Mouse (Mus musculus): Measurements from ENCODE around the gene 1700028P14Rik. TPM values are rescaled to one million over a fixed set of nuclear protein-coding genes. Genes with fewer than 3 reads are reported as not detected.
"Not testable (repeated sequence)": the region's sequence is repeated elsewhere in the genome, so short reads cannot be mapped to it uniquely, and the experiment has no call there.

Gene 1700028P14Rik
- polyA plus RNA-seq (2015; fragmentation: Nextera tagmentation; extraction: Ambion mirVana) = not detected in 2 replicates

DNA sequence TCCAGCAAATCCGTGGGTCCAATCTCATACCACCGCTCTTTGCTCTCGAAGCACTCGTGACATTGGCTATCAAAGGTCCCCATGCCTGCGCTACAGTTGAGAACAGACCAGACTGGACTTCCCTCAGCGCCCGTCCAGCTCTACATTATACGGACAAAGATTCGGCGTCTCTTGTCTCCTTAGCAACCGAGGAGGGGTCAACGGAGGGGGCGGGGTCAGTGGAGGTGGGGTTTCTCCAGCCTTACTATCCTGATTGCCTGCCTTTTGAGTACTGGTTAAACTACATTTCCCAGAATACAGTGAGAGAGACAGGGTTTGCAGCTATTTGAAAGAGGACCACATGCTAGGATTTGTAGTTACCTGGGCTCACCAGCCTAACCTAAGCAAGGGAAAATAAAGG, at the start of gene 1700028P14Rik:
Gene 1700028P14Rik (minus strand): TSS at position 169 of the 400 bp plus-strand sequence.
- H3K9ac ChIP-seq = no peak within 1 kb of the TSS
- 5% methylated on average over 13 of the region's 13 CpGs for WGBS
- H3K4me3 ChIP-seq = peak within 1 kb of the TSS; percentile 37
- H3K27me3 ChIP-seq = peaks cover 3% of the 10 kb centered on the region; the same call in 1 of the 2 replicates
- no peaks in the 10 kb centered on the region for H3K4me1 ChIP-seq
- H3K36me3 ChIP-seq = no peaks in the 10 kb centered on the region
- H3K27ac ChIP-seq = no peak within 1 kb of the TSS
- H3K4me2 ChIP-seq = peak within 1 kb of the TSS; percentile 59
- H3K9me3 ChIP-seq = no peaks in the 10 kb centered on the region
- no peak; the same call in 1 of the 2 replicates for ATAC-seq (ENCODE audit: insufficient number of reproducible peaks, insufficient read depth, low FRiP score, low TSS enrichment, low read depth)

DNA sequence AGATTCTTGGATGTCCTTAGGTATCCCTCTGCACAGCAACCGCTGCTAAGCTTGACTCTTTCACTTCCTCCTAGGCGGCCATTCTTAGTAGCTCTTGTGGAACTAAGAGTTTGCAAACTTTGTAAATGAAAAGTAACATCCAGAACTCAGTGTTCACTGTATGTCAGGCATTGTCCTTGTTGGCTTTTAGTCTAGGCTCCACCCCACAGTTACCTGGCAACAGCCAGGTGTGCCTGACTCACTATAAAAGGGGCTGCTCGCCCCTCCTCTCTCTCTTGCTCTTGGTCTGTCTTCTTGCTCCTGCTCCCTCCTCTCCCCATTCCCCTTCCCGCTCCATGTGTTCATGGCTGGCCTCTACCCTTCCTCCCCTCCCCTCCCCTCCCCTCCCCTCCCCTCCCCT, 46.5 kb upstream of the 1700028P14Rik start:
- H3K4me2 ChIP-seq = no peak overlapping the region
- H3K27me3 ChIP-seq = no peaks in the 10 kb centered on the region
- no peaks in the 10 kb centered on the region for H3K9me3 ChIP-seq
- H3K27ac ChIP-seq = no peak overlapping the region
- no peak for ATAC-seq (ENCODE audit: insufficient number of reproducible peaks, insufficient read depth, low FRiP score, low TSS enrichment, low read depth)
- 89% methylated on average over 4 of the region's 4 CpGs for WGBS
- no peak overlapping the region for H3K4me3 ChIP-seq
- no peaks in the 10 kb centered on the region for H3K4me1 ChIP-seq
- no peak overlapping the region for H3K9ac ChIP-seq
- peaks cover 63% of the 10 kb centered on the region for H3K36me3 ChIP-seq

DNA sequence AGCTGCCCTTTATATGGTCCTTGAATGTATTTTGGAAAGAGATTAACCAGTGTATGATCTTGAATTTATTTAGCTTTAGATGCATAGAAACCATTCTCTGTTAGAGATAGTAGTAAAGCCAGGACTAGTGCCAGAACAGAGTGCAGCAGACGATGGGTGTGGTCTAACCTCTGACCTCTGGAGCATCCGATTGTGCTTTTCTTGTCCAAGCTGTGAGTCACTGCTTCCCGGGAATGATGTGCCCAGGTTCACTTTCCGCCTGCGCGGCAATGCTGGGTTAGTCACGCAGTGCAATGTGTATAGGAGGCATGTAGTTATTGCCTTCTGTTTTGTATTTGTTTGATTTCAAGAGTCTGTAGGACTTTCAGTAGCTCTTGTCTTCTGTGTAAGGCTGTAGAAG, 45.8 kb upstream of the 1700028P14Rik start:
- Histone ChIP-seq H3K27ac (no peak overlapping the region), H3K27me3 (no peaks in the 10 kb centered on the region), H3K4me3 (no peak overlapping the region), H3K9me3 (no peaks in the 10 kb centered on the region), H3K36me3 (peaks cover 59% of the 10 kb centered on the region), H3K4me2 (no peak overlapping the region), H3K4me1 (no peaks in the 10 kb centered on the region), H3K9ac (no peak overlapping the region)
- no peak for ATAC-seq (ENCODE audit: insufficient number of reproducible peaks, insufficient read depth, low FRiP score, low TSS enrichment, low read depth)
- WGBS = 79% methylated on average over 7 of the region's 7 CpGs

DNA sequence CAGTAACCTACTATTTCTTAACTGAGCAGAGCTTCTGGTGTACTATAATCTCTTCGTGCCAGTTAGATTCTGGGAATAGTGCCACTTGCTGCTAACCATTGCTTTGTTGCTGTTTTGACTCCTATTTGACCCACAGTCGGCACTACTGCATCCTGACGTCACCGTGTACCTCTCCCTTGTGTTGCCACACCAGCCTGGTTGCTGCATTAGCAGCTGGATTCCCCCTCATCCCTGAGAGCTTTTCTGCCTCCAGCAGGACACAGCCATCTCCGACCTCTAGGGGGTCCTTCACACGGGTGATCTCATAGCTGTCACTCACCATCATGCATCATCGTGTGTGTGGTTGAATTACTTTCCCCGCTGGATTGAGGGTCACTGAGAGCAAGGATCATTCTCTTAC, 45.2 kb upstream of the 1700028P14Rik start:
- ATAC-seq (ENCODE audit: insufficient number of reproducible peaks, insufficient read depth, low FRiP score, low TSS enrichment, low read depth) = no peak
- Histone ChIP-seq H3K4me3 (no peak overlapping the region), H3K36me3 (peaks cover 57% of the 10 kb centered on the region)

DNA sequence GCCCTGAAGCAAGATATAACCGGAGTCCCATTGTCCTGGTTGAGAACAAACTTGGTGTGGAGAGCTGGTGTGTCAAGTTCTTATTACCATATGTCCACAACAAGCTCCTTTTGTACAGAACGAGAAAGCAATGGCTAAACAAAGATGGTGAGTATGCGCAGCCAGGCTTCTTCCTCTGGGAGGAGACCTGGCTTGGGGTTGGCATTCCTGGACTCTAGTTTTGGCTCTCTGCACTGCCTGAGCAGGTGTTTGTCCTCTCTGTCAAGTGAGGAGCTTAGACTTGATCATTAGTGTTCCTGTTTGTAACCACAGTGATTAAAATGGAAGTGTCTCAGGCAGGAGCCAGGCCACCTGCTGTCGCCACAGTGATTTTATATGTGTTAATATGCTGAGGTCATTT, 41.7 kb upstream of the 1700028P14Rik start:
- ATAC-seq (ENCODE audit: insufficient number of reproducible peaks, insufficient read depth, low FRiP score, low TSS enrichment, low read depth) = no peak
- Histone ChIP-seq H3K27me3 (no peaks in the 10 kb centered on the region), H3K27ac (no peak overlapping the region), H3K9ac (no peak overlapping the region), H3K4me3 (no peak overlapping the region), H3K4me2 (no peak overlapping the region), H3K36me3 (peaks cover 43% of the 10 kb centered on the region), H3K9me3 (no peaks in the 10 kb centered on the region), H3K4me1 (peaks cover 6% of the 10 kb centered on the region; the same call in 1 of the 2 replicates)
- 81% methylated on average over 4 of the region's 4 CpGs for WGBS

More for the DNA sequence above, 45.2 kb upstream of the 1700028P14Rik start:
- Histone ChIP-seq H3K27ac (no peak overlapping the region), H3K27me3 (no peaks in the 10 kb centered on the region), H3K4me2 (no peak overlapping the region), H3K9ac (no peak overlapping the region), H3K9me3 (no peaks in the 10 kb centered on the region), H3K4me1 (no peaks in the 10 kb centered on the region)
- WGBS = 83% methylated on average over 8 of the region's 8 CpGs

- no peaks in the 10 kb centered on the region for H3K27me3 ChIP-seq
- no peaks in the 10 kb centered on the region for H3K36me3 ChIP-seq
- H3K9ac ChIP-seq = peak overlapping the region; percentile 55; the same call in 1 of the 2 replicates
- ATAC-seq (ENCODE audit: insufficient number of reproducible peaks, insufficient read depth, low FRiP score, low TSS enrichment, low read depth) = no peak
- WGBS = 18% methylated on average over 4 of the region's 4 CpGs
- H3K27ac ChIP-seq = no peak overlapping the region
- H3K4me3 ChIP-seq = peak overlapping the region; percentile 80
- peak overlapping the region; percentile 65 for H3K4me2 ChIP-seq
- peaks cover 14% of the 10 kb centered on the region for H3K4me1 ChIP-seq
- no peaks in the 10 kb centered on the region for H3K9me3 ChIP-seq
Measured at GRCm38 (mm10) chr19:23688421-23688946, 35.9 kb upstream of the 1700028P14Rik start.

DNA sequence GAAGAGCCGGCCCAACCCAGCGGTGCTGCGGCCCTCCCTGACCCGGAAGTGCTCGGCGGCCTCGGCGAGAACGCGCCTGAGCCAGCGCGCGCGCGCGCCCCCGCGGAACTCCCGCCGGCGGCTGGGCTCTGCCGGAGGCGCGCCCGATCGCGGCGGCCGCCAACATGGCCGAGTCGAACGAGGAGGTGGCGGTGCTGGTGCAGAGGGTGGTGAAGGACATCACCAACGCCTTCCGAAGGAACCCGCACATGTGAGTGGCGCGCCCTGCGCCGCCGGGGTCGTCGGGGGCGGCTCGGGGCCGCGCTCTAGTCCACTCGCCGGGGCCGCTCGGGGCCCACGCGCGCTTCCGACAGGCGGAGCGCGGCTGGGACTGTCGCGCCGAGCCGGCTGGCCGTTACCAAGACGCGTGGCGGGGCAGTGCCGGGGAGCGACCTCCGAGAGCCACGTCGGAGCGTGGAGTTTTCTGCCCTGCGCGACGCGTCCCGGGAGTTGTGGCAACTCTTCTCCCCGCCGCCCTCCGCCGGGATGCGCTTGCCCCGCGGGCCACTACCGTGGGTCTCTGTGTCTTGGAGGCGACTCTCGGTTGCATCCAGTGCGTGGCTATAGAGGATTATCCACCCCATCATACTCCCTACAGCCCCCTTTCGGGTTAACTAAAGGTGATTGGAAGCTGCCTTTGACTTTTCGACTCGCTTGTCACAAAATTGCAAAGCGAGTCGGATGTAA, 34.8 kb upstream of the 1700028P14Rik start, which contains the start of gene Ptar1:
Gene Ptar1 (plus strand): TSS at position 134 of the 726 bp plus-strand sequence.
- Histone ChIP-seq H3K36me3 (no peaks in the 10 kb centered on the region), H3K9ac (peak within 1 kb of the TSS; percentile 95), H3K27ac (peak within 1 kb of the TSS; percentile 94), H3K4me1 (peaks cover 14% of the 10 kb centered on the region), H3K4me3 (peak within 1 kb of the TSS; percentile 80), H3K4me2 (peak within 1 kb of the TSS; percentile 65), H3K9me3 (no peaks in the 10 kb centered on the region), H3K27me3 (no peaks in the 10 kb centered on the region)
- peak; percentile 89 for ATAC-seq (ENCODE audit: insufficient number of reproducible peaks, insufficient read depth, low FRiP score, low TSS enrichment, low read depth)
- WGBS = under 1% methylated on average over 71 of the region's 93 CpGs

- Histone ChIP-seq H3K4me1 (peaks cover 14% of the 10 kb centered on the region), H3K4me3 (peak overlapping the region; percentile 80), H3K9ac (peak overlapping the region; percentile 95), H3K9me3 (no peaks in the 10 kb centered on the region), H3K27me3 (no peaks in the 10 kb centered on the region), H3K27ac (peak overlapping the region; percentile 94), H3K36me3 (no peaks in the 10 kb centered on the region), H3K4me2 (peak overlapping the region; percentile 65)
- under 1% methylated on average over 14 of the region's 14 CpGs for WGBS
- no peak; the same call in 1 of the 2 replicates for ATAC-seq (ENCODE audit: insufficient number of reproducible peaks, insufficient read depth, low FRiP score, low TSS enrichment, low read depth)
Measured at GRCm38 (mm10) chr19:23686962-23687295, 34.3 kb upstream of the 1700028P14Rik start.

GRCm38 (mm10) chr19:23675656-23676055, 23.0 kb upstream of the 1700028P14Rik start:
- not testable (repeated sequence) for H3K27ac ChIP-seq; H3K36me3 ChIP-seq; H3K9me3 ChIP-seq; H3K4me2 ChIP-seq; ATAC-seq (ENCODE audit: insufficient number of reproducible peaks, insufficient read depth, low FRiP score, low TSS enrichment, low read depth); H3K27me3 ChIP-seq; H3K4me1 ChIP-seq; H3K4me3 ChIP-seq; H3K9ac ChIP-seq
- WGBS = 90% methylated on average over 8 of the region's 8 CpGs

DNA sequence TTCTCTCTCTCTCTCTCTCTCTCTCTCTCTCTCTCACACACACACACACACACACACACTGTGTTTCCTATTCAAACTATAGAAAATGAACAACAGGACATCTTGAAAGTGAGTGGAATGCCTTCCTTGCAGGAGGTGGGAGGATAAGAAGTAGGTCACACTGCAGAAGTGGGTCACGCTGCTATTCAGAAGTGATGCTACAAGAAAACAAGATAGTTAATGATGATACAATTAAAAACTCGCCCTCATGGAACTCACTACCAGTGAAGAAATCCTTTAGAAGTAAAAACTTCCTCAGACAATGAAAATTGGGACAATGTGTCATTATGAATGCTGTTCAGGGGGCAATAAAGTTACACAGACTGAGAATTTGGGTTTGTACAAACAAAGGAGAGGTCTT, 20.4 kb upstream of the 1700028P14Rik start:
- no peak overlapping the region for H3K27ac ChIP-seq
- H3K36me3 ChIP-seq = no peaks in the 10 kb centered on the region
- ATAC-seq (ENCODE audit: insufficient number of reproducible peaks, insufficient read depth, low FRiP score, low TSS enrichment, low read depth) = no peak
- H3K9me3 ChIP-seq = no peaks in the 10 kb centered on the region
- H3K9ac ChIP-seq = no peak overlapping the region
- no peaks in the 10 kb centered on the region for H3K4me1 ChIP-seq
- no peaks in the 10 kb centered on the region for H3K27me3 ChIP-seq
- no peak overlapping the region for H3K4me2 ChIP-seq
- 62% methylated on average over 2 of the region's 2 CpGs for WGBS
- H3K4me3 ChIP-seq = no peak overlapping the region

GRCm38 (mm10) chr19:23668142-23668655, 15.6 kb upstream of the 1700028P14Rik start:
- H3K9ac ChIP-seq = no peak overlapping the region
- no peak overlapping the region for H3K4me2 ChIP-seq
- no peaks in the 10 kb centered on the region for H3K27me3 ChIP-seq
- no peaks in the 10 kb centered on the region for H3K4me1 ChIP-seq
- H3K27ac ChIP-seq = no peak overlapping the region
- no peaks in the 10 kb centered on the region for H3K9me3 ChIP-seq
- no peaks in the 10 kb centered on the region for H3K36me3 ChIP-seq
- ATAC-seq (ENCODE audit: insufficient number of reproducible peaks, insufficient read depth, low FRiP score, low TSS enrichment, low read depth) = no peak
- H3K4me3 ChIP-seq = no peak overlapping the region
- 36% methylated on average over 6 of the region's 6 CpGs for WGBS

GRCm38 (mm10) chr19:23664083-23664482, 11.5 kb upstream of the 1700028P14Rik start:
- H3K27me3 ChIP-seq = no peaks in the 10 kb centered on the region
- H3K4me2 ChIP-seq = no peak overlapping the region
- H3K4me3 ChIP-seq = no peak overlapping the region
- H3K27ac ChIP-seq = no peak overlapping the region
- H3K36me3 ChIP-seq = no peaks in the 10 kb centered on the region
- no peaks in the 10 kb centered on the region for H3K9me3 ChIP-seq
- ATAC-seq (ENCODE audit: insufficient number of reproducible peaks, insufficient read depth, low FRiP score, low TSS enrichment, low read depth) = no peak
- no peak overlapping the region for H3K9ac ChIP-seq
- no peaks in the 10 kb centered on the region for H3K4me1 ChIP-seq
- 83% methylated on average over 7 of the region's 7 CpGs for WGBS
